ENCODE assay signal across 15 mouse cellular contexts in genomic region chr19:8829660-8830059, GRCm38 (mm10). TPM values are rescaled to one million over a fixed set of nuclear protein-coding genes. Genes with fewer than 3 reads are reported as not detected.
DNase-seq lines count a peak whose midpoint lies in the region; ATAC-seq and TF ChIP-seq lines count a peak whose summit lies in the region.
"Had no signal": no experiment of that assay in that cellular context is flagged by ENCODE, and none has a peak within 500 bp of the region (broad histone marks: within the 10 kb centered on the region; RNA-seq: fewer than 3 reads in every experiment).

Gene AC129217.1, plus strand, starts transcription at chr19:8829773.

- H3K36me3 ChIP-seq in liver, embryonic 13.5 days = peaks cover 99% of the 10 kb centered on the region
- H3K36me3 ChIP-seq in liver, embryonic 11.5 days (ENCODE audit: control insufficient read depth, insufficient read depth, low read length) = peaks cover 88% of the 10 kb centered on the region

- H3K4me2 ChIP-seq in liver, embryonic 13.5 days = no peak within 1 kb of the TSS
- H3K4me2 ChIP-seq in liver, embryonic 11.5 days = no peak within 1 kb of the TSS

- no peak for DNase-seq in liver, embryonic 13.5 days
- no peak for DNase-seq in liver, embryonic 11.5 days (ENCODE audit: low spot score)
- DNase-seq in MEL-GATA-1-ER (ENCODE audit: extremely low read depth, low read depth) = peak; percentile 63
- DNase-seq in monocyte, adult 2 months (ENCODE audit: low read depth in 1 of 2, low spot score in 2 of 2) = peak; percentile 42
- DNase-seq in cerebellum, adult 9-10 months = no peak
- DNase-seq: cerebellum, adult 2 months; gastrocnemius, postnatal 10 days; heart, postnatal 10 days; kidney, adult 9 months had no signal

- no peak within 1 kb of the TSS for H3K4me3 ChIP-seq in liver, embryonic 13.5 days (replicated peaks)
- no peak within 1 kb of the TSS for H3K4me3 ChIP-seq in liver, embryonic 11.5 days (ENCODE audit: low read depth, low read length)
- H3K4me3 ChIP-seq in cortical plate, adult 2 months (ENCODE audit: insufficient read depth, low read length) = no peak within 1 kb of the TSS

- WGBS in liver, embryonic 13.5 days (ENCODE audit: insufficient replicate concordance) = 61% methylated on average over 8 of the region's 8 CpGs
- WGBS in liver, embryonic 11.5 days = 73% methylated on average over 8 of the region's 8 CpGs

- no peak within 1 kb of the TSS for H3K9ac ChIP-seq in liver, embryonic 13.5 days
- no peak within 1 kb of the TSS for H3K9ac ChIP-seq in liver, embryonic 11.5 days (ENCODE audit: low read depth, low read length)

- no peak for TF ChIP-seq CTCF in cortical plate, adult 2 months (IDR thresholded peaks at IDR 0.05; ENCODE audit: extremely low read depth, insufficient read depth, low read length)

- no peak for TF ChIP-seq POLR2A in cortical plate, adult 2 months (IDR thresholded peaks at IDR 0.05; ENCODE audit: extremely low read depth, insufficient read depth, low read length)

- no peak for ATAC-seq in liver, embryonic 13.5 days (ENCODE audit: low read depth)
- no peak for ATAC-seq in liver, embryonic 11.5 days (replicated peaks; ENCODE audit: low FRiP score)
- no peak for ATAC-seq in CD4-positive, CD25-positive, alpha-beta regulatory T cell, adult 4 months
- ATAC-seq: Patski had no signal

- H3K9me3 ChIP-seq in liver, embryonic 13.5 days (replicated peaks) = no peaks in the 10 kb centered on the region
- H3K9me3 ChIP-seq in liver, embryonic 11.5 days (ENCODE audit: control insufficient read depth, low read length) = no peaks in the 10 kb centered on the region

- H3K4me1 ChIP-seq in liver, embryonic 13.5 days (replicated peaks) = no peaks in the 10 kb centered on the region
- no peaks in the 10 kb centered on the region for H3K4me1 ChIP-seq in liver, embryonic 11.5 days (replicated peaks; ENCODE audit: control insufficient read depth, insufficient read depth, low read length)
- no peaks in the 10 kb centered on the region for H3K4me1 ChIP-seq in cortical plate, adult 2 months (ENCODE audit: control insufficient read depth, insufficient read depth, low read length)

- peak within 1 kb of the TSS; percentile 2; the same call in 1 of the 2 replicates for H3K27ac ChIP-seq in liver, embryonic 13.5 days
- H3K27ac ChIP-seq in liver, embryonic 11.5 days (ENCODE audit: low read depth, low read length) = no peak within 1 kb of the TSS
- peak within 1 kb of the TSS; percentile 35; the same call in 1 of the 2 replicates for H3K27ac ChIP-seq in cortical plate, adult 2 months (ENCODE audit: insufficient read depth, low read length)

- H3K27me3 ChIP-seq in liver, embryonic 13.5 days = no peaks in the 10 kb centered on the region
- H3K27me3 ChIP-seq in liver, embryonic 11.5 days (replicated peaks; ENCODE audit: control insufficient read depth, insufficient read depth, low read length) = no peaks in the 10 kb centered on the region
- H3K27me3 ChIP-seq: CH12.LX, Patski had no signal

RNA-seq across cellular contexts. Expression of gene AC129217.1, which starts in this region (rescaled TPM):
- polyA plus RNA-seq in liver, embryonic 13.5 days (2015; fragmentation: Nextera tagmentation; extraction: Ambion mirVana) = not detected in 2 replicates
- polyA plus RNA-seq in liver, embryonic 11.5 days (2014; fragmentation: Nextera tagmentation; extraction: Ambion mirVana) = 0.40 TPM in 1 of 2 replicates, not detected in the other
- not detected in 2 replicates for polyA plus RNA-seq in cortical plate, adult 2 months (2012; rRNA removed)
- not detected for polyA plus RNA-seq in CD4-positive, CD25-positive, alpha-beta regulatory T cell, adult 4 months (2017; shearing (Covaris generic))
- polyA plus RNA-seq: brain, embryonic 14.5 days; cerebellum, adult 2 months; neural tube, embryonic 14.5 days had no signal

Comparison
In these comparisons a context has a peak if more than half of its experiments do, and no peak if none do; other contexts are left out.
1. DNase-seq: peak in MEL-GATA-1-ER (single experiment) and monocyte, adult 2 months (2 of 2); none in liver, embryonic 13.5 days (single experiment), liver, embryonic 11.5 days (single experiment) and cerebellum, adult 9-10 months (single experiment).